ENCODE assay signal across 9 mouse cellular contexts in genomic region chr5:113114264-113115225, GRCm38 (mm10). TPM values are rescaled to one million over a fixed set of nuclear protein-coding genes. Genes with fewer than 3 reads are reported as not detected.
A peak's percentile ranks its signal among the peaks of the same experiment; 100 is the strongest.
DNase-seq lines count a peak whose midpoint lies in the region; ATAC-seq lines count a peak whose summit lies in the region.
"Had no signal": no experiment of that assay in that cellular context is flagged by ENCODE, and none has a peak within 500 bp of the region (broad histone marks: within the 10 kb centered on the region; RNA-seq: fewer than 3 reads in every experiment).

No protein-coding gene starts in this region.

- H3K36me3 ChIP-seq in hindbrain, embryonic 13.5 days = no peaks in the 10 kb centered on the region
- no peaks in the 10 kb centered on the region for H3K36me3 ChIP-seq in hindbrain, embryonic 12.5 days
- H3K36me3 ChIP-seq in heart, embryonic 12.5 days = no peaks in the 10 kb centered on the region
- no peaks in the 10 kb centered on the region for H3K36me3 ChIP-seq in liver, embryonic 15.5 days (replicated peaks)
- H3K36me3 ChIP-seq in forebrain, embryonic 15.5 days = no peaks in the 10 kb centered on the region

- DNase-seq in Muller cell, postnatal 12 days (ENCODE audit: inconsistent ontology term) = peak; percentile 69
- no peak for DNase-seq in embryo, embryonic 11 days
- no peak for DNase-seq in layer of hippocampus, postnatal 10 days (ENCODE audit: low spot score in 2 of 2)

- WGBS in hindbrain, embryonic 13.5 days = 47% methylated on average over 20 of the region's 20 CpGs
- WGBS in hindbrain, embryonic 12.5 days = 54% methylated on average over 20 of the region's 20 CpGs
- WGBS in heart, embryonic 12.5 days = 17% methylated on average over 20 of the region's 20 CpGs
- 15% methylated on average over 20 of the region's 20 CpGs for WGBS in liver, embryonic 15.5 days (ENCODE audit: insufficient replicate concordance)
- 50% methylated on average over 20 of the region's 20 CpGs for WGBS in forebrain, embryonic 15.5 days

- peak overlapping the region; percentile 40; the same call in 1 of the 2 replicates for H3K27ac ChIP-seq in hindbrain, embryonic 13.5 days
- H3K27ac ChIP-seq in hindbrain, embryonic 12.5 days = no peak overlapping the region
- H3K27ac ChIP-seq in heart, embryonic 12.5 days (ENCODE audit: poor library complexity, severe bottlenecking) = peak overlapping the region; percentile 98
- peak overlapping the region; percentile 64 for H3K27ac ChIP-seq in liver, embryonic 15.5 days (replicated peaks)
- no peak overlapping the region for H3K27ac ChIP-seq in forebrain, embryonic 15.5 days (replicated peaks)

- peaks cover 36% of the 10 kb centered on the region for H3K4me1 ChIP-seq in hindbrain, embryonic 13.5 days (replicated peaks)
- peaks cover 36% of the 10 kb centered on the region for H3K4me1 ChIP-seq in hindbrain, embryonic 12.5 days
- peaks cover 88% of the 10 kb centered on the region for H3K4me1 ChIP-seq in heart, embryonic 12.5 days (replicated peaks)
- peaks cover 66% of the 10 kb centered on the region for H3K4me1 ChIP-seq in liver, embryonic 15.5 days (replicated peaks)
- peaks cover 22% of the 10 kb centered on the region for H3K4me1 ChIP-seq in forebrain, embryonic 15.5 days

- no peak overlapping the region for H3K4me3 ChIP-seq in hindbrain, embryonic 13.5 days
- H3K4me3 ChIP-seq in hindbrain, embryonic 12.5 days = no peak overlapping the region
- H3K4me3 ChIP-seq in heart, embryonic 12.5 days = no peak overlapping the region
- no peak overlapping the region for H3K4me3 ChIP-seq in liver, embryonic 15.5 days (replicated peaks)
- H3K4me3 ChIP-seq in forebrain, embryonic 15.5 days = no peak overlapping the region

- H3K4me2 ChIP-seq in hindbrain, embryonic 13.5 days = no peak overlapping the region
- no peak overlapping the region for H3K4me2 ChIP-seq in hindbrain, embryonic 12.5 days (replicated peaks)
- peak overlapping the region; percentile 47 for H3K4me2 ChIP-seq in heart, embryonic 12.5 days
- peak overlapping the region; percentile 32 for H3K4me2 ChIP-seq in liver, embryonic 15.5 days
- no peak overlapping the region for H3K4me2 ChIP-seq in forebrain, embryonic 15.5 days (replicated peaks)

- H3K9ac ChIP-seq in hindbrain, embryonic 13.5 days = no peak overlapping the region
- H3K9ac ChIP-seq in hindbrain, embryonic 12.5 days = no peak overlapping the region
- H3K9ac ChIP-seq in heart, embryonic 12.5 days = peak overlapping the region; percentile 52; the same call in 1 of the 2 replicates
- no peak overlapping the region for H3K9ac ChIP-seq in liver, embryonic 15.5 days
- no peak overlapping the region for H3K9ac ChIP-seq in forebrain, embryonic 15.5 days (replicated peaks)

- no peaks in the 10 kb centered on the region for H3K27me3 ChIP-seq in hindbrain, embryonic 13.5 days
- 0 out of 2 replicates have a peak, but pooled peaks cover 3% of the 10 kb centered on the region for H3K27me3 ChIP-seq in hindbrain, embryonic 12.5 days
- no peaks in the 10 kb centered on the region for H3K27me3 ChIP-seq in heart, embryonic 12.5 days (replicated peaks)
- no peaks in the 10 kb centered on the region for H3K27me3 ChIP-seq in liver, embryonic 15.5 days
- H3K27me3 ChIP-seq in forebrain, embryonic 15.5 days = no peaks in the 10 kb centered on the region

- ATAC-seq in hindbrain, embryonic 13.5 days (ENCODE audit: low FRiP score) = no peak
- no peak for ATAC-seq in hindbrain, embryonic 12.5 days (ENCODE audit: low FRiP score)
- peak; percentile 66 for ATAC-seq in heart, embryonic 12.5 days (ENCODE audit: insufficient number of reproducible peaks, low FRiP score)
- ATAC-seq in liver, embryonic 15.5 days (ENCODE audit: insufficient read depth) = peak; percentile 43
- ATAC-seq in forebrain, embryonic 15.5 days (replicated peaks) = no peak

- H3K9me3 ChIP-seq in hindbrain, embryonic 13.5 days = no peaks in the 10 kb centered on the region
- H3K9me3 ChIP-seq in hindbrain, embryonic 12.5 days (replicated peaks) = no peaks in the 10 kb centered on the region; the same call in 1 of the 2 replicates
- H3K9me3 ChIP-seq in heart, embryonic 12.5 days (replicated peaks) = no peaks in the 10 kb centered on the region
- H3K9me3 ChIP-seq in liver, embryonic 15.5 days (replicated peaks) = no peaks in the 10 kb centered on the region
- no peaks in the 10 kb centered on the region for H3K9me3 ChIP-seq in forebrain, embryonic 15.5 days

RNA-seq across cellular contexts. Expression of gene Crybb3, which starts 33.2 kb away (rescaled TPM):
- 0.31 and 0.68 TPM in 2 replicates for polyA plus RNA-seq in hindbrain, embryonic 13.5 days (2015; fragmentation: Nextera tagmentation; extraction: Ambion mirVana)
- 0.74 and 0.81 TPM in 2 replicates for polyA plus RNA-seq in hindbrain, embryonic 12.5 days (2016; fragmentation: Nextera tagmentation; extraction: Ambion mirVana)
- 1.4 and 1.5 TPM in 2 replicates for polyA plus RNA-seq in heart, embryonic 12.5 days (2016; fragmentation: Nextera tagmentation; extraction: Ambion mirVana)
- 0.18 TPM in 1 of 2 replicates, not detected in the other for polyA plus RNA-seq in liver, embryonic 15.5 days (2015; fragmentation: Nextera tagmentation; extraction: Ambion mirVana)
- 1 to 10 TPM; 2.2 to 2.9 TPM for total RNA-seq in layer of hippocampus, postnatal 10 days (2021)
- 0.73 and 0.80 TPM in 2 replicates for polyA plus RNA-seq in forebrain, embryonic 15.5 days (2015; fragmentation: Nextera tagmentation; extraction: Ambion mirVana)

RNA-seq across cellular contexts. Expression of gene Crybb2, which starts 44.6 kb away (rescaled TPM):
- polyA plus RNA-seq in hindbrain, embryonic 13.5 days (2015; fragmentation: Nextera tagmentation; extraction: Ambion mirVana) = not detected in 2 replicates
- polyA plus RNA-seq in hindbrain, embryonic 12.5 days (2016; fragmentation: Nextera tagmentation; extraction: Ambion mirVana) = not detected in 2 replicates
- not detected in 2 replicates for polyA plus RNA-seq in heart, embryonic 12.5 days (2016; fragmentation: Nextera tagmentation; extraction: Ambion mirVana)
- polyA plus RNA-seq in liver, embryonic 15.5 days (2015; fragmentation: Nextera tagmentation; extraction: Ambion mirVana) = not detected in 2 replicates
- total RNA-seq in layer of hippocampus, postnatal 10 days (2021) = not detected
- polyA plus RNA-seq in forebrain, embryonic 15.5 days (2015; fragmentation: Nextera tagmentation; extraction: Ambion mirVana) = not detected in 2 replicates
- total RNA-seq: ES-E14 had no signal

Comparison
In these comparisons a context has a peak if more than half of its experiments do, and no peak if none do; other contexts are left out.
1. H3K27ac ChIP-seq: peak in hindbrain, embryonic 13.5 days (single experiment), heart, embryonic 12.5 days (single experiment) and liver, embryonic 15.5 days (single experiment); none in hindbrain, embryonic 12.5 days (single experiment) and forebrain, embryonic 15.5 days (single experiment).
2. ATAC-seq: peak in heart, embryonic 12.5 days (single experiment) and liver, embryonic 15.5 days (single experiment); none in hindbrain, embryonic 13.5 days (single experiment), hindbrain, embryonic 12.5 days (single experiment) and forebrain, embryonic 15.5 days (single experiment).
3. H3K4me2 ChIP-seq: peak in heart, embryonic 12.5 days (single experiment) and liver, embryonic 15.5 days (single experiment); none in hindbrain, embryonic 13.5 days (single experiment), hindbrain, embryonic 12.5 days (single experiment) and forebrain, embryonic 15.5 days (single experiment).